Mouse (Mus musculus) frontal cortex, postnatal 36 days (tissue): ENCODE results near the gene Lamc2.
A peak's percentile ranks its signal among the peaks of the same experiment; 100 is the strongest.

ENCODE experiments used
- DNase-seq, 2 experiments: peaks; one replicate each; pipeline ENCODE4 v3.0.0; 2022; ENCODE audit warnings: low spot score in 2 of 2

Lamc2 gene

DNA sequence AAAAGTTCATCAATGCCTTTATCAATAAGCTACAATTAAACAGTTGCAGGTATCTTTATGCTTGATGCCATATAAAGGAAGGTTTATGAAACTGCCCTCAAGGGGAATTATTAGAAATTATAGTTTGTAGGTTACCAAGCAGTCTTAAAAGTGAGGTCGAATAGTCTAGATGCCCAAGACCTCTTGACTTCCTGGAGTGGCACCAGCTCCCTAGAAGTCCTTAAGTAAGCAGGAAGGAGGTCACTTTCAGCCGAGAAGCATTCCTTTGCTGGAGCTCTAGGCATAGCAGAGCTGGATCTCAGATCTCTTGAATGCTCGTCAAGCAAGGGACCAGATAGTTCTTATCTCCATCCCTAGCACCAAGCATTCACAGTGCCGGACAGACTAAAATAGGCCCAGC lies 58.6 kb downstream of the Lamc2 start:
- DNase-seq, result no peak

DNA sequence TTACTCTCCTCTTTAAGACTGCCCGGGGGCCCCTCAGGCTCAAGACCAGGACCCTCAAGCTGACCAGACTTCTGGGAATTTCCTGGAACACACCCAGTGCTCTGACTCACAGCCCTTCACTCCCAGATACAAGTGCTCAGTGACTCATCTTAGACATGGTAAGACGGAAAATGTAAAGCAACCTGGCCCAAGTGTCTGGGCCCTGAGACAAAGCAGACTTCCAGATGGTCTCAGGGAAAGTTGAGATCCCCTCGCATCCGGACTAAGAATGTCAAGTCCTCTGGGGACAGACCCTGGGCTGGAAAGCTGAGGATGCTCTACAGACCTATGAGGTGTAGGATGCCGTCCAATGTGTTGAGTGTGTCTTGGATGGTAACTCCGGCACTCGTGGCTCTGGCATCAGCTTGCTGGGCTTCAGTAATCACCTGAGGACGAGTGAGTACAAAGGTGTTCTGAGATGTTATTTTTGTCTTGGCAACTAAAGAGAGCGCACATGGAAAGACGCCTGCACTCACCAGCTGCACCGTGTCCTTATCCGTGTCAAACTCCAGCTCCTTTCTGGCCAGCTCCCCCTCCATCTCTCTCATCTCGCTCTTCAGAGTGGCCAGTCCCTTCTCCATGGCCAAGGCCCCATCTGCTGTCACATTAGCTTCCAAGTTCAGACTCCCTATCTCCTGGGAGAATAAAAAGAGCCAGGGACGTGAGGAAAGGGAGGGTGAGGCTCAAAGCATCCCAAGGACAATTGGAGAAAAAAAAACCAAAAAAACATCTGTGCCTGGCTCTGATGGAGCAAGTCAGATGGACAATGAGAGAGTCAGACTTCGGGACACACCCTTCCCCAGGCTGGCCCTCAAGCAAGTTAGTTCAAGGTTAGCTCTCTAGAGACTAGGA lies 59.5 kb downstream of the Lamc2 start:
- DNase-seq, result no peak

DNA sequence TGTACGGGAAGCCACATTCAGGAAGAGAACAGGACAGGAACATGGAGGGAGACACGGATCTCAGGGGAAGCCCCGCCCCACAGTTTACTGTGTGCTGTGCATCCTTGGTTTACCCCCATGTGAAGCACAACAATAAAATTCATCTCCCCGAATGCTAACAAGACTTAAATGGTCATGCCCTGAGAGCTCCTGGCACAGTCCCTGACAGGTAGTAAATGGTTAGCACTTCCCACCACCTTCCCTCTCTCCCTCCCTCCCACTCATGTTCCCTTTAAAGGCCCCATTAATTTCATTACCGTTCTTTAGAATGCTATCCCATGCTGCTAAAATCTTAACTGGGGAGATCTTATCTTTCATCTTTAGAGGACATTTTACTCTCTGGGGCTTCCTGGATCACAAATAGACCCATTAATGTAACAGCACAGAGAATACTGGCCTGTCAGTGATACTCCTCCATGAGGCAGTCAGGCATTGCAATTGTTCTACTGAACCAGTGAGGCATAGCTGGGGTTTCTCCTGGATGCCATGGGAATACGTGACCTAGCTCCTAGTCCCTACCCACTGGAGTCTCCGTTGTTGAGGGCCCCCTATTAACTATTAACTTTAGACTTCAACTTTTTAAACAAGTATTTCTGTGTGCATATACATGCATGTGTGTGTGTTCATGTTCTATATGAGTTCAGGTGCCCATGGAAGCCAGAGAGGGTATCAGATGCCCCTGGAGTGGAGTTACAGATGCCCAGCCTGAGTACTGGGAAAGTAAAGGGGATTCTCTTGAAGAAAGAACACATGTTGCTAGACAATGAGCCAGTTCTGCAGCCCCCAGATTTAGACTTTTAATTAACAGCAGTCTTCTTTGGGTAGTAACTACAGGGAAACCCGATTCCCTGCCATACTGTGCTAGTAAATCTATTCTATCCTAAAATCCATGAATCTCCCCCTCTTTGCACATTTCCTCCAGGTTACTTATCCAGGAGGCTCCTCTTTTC lies 60.7 kb downstream of the Lamc2 start:
- DNase-seq, result no peak

DNA sequence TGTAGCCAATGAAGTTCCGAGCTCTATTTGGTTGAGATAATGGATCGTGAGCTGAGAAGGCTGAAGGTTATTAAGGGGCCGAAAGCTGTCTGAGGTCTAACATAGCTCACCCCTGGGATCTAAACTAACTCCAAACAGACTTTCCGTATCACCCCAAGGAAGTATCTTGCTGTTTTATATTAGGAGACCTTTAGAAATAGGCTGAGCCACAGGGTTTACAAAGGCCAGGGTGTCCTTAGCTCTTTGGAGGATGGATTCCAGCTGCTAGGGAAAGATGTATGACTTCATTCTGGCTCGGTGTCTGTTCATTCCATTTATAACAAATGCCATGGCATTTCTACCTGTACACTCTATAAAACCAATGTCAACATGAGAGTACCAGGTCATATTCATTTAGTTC lies 61.7 kb downstream of the Lamc2 start:
- DNase-seq, result no peak

DNA sequence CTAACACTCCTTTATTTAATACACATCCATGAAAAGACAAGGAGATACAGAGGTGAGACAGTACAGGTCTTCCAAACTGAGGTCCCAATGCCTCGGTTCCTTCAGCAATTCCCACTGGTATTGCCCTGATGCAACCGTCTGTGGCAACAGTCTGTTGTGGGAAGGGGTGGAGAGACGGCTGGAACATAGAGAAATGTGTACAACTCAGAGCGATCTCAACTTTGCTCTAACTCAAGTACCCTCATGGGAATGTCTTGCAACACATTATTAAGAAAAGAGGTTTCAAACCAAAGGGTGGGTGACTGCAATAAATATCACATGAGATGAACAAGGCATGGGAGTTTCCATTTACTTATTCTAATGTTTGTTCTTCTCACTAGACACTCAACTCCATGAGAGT lies 63.5 kb downstream of the Lamc2 start:
- DNase-seq, result no peak

DNA sequence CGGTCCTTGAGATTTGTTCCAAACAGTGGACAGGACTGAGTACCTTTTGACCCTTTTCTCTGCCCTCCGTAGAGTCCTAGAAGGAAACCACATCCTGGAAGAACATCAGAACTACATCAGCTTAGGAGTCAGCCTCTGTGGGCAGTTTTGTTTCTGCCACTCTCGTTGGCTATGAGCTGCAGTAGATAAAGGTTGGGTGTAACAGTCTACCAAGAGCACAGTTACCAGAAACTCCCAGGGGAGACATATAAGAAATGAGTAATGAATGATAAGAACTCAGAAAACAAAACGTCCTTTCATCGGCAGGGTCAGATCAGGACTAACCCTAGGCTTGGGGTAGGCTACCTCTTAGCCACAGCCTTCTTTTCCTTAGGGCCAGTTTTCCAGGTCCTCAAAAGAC lies 64.9 kb downstream of the Lamc2 start:
- no peak for DNase-seq

DNA sequence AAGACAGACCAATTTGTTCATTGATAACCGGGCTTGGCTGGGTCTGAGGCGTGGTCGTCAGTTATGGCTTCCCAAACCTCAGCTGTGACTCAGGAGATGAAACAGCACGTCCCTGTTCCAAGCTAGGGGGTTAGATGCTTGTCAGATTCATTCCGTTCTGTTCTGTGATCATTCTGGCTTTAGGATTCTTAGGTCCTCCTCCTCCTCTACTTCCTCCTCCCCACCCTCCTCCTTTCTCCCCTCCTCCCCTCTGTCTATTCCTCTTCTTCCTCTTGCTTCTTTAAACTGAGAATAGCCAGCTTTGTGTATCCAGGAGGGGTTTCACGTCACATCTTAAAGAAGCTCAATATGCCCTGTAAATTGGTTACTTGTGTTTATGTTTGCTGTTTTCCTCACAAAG lies 65.7 kb downstream of the Lamc2 start:
- no peak for DNase-seq

DNA sequence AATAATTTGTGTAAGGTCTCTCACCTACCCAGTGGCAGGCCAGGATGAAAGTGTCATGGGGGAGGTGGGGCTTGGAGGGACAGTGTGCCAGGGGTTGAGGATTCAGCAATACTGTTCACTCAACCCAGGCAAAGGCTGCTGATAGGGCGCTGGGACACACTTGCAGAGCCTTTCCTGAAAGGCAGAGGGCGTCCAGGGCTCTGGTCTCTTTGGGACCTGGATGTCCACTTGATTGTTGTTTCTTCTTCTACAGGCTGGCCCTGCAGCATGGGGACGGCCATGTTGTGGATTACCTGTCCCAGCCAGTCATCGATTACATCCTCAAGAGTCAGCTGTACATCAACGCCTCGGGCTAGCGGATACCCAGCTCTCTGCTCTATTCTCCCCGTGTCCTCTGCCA lies 70.9 kb downstream of the Lamc2 start:
- no peak for DNase-seq

DNA sequence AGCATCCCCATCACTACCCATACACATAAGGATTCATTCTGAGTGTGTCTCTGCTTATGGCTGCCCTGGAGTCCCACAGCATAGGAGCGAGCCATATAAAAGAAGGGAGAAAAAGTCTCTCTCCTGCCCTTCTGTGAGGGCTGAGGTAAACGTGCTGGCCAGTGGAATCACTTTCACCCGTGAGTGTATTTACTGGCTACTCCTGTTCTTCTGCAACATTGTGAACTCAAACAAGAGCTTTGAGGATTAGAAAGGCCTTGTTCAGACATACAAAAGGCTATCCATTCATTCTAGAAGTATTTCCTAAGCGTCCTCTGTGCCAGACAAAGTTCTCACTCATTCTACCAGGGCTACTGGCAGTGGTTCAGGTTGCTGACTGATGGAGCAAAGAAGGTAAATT lies 74.7 kb downstream of the Lamc2 start:
- DNase-seq, result no peak

DNA sequence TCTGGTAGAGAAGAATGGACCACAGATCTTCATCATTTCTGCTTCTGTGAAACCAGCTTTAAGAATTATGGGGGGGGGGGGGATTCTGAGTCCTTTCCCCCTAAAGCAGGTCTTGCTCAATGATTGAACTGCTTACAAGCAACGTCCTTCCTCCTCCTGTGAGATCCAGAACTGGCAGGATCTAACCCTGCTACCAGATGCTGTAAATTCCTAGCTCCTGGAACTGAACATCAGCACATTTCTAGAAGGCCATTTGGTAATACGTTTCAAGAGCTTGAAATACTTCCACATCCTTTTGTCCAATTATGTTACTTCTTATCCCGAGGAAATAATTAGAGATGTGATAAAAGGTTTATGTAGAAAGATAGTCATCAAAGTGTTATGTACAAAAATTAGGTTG lies 76.4 kb downstream of the Lamc2 start:
- DNase-seq, result no peak

DNA sequence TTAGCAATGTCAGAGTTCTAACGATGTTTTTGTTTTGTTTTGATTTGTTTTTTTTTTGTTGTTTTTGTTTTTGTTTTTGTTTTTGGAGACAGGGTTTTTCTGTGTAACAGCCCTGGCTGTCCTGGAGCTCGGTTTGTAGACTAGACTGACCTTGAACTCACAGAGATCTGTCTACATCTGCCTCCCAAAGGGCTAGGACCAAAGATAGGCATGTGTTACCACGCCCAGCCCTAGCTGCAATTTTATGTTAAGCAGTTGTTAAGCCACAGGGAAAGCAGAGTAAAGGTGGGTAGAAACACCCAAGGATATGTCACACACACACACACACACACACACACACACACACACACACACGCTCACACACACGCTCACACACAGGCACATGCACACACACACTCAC lies 76.9 kb downstream of the Lamc2 start:
- no peak for DNase-seq

DNA sequence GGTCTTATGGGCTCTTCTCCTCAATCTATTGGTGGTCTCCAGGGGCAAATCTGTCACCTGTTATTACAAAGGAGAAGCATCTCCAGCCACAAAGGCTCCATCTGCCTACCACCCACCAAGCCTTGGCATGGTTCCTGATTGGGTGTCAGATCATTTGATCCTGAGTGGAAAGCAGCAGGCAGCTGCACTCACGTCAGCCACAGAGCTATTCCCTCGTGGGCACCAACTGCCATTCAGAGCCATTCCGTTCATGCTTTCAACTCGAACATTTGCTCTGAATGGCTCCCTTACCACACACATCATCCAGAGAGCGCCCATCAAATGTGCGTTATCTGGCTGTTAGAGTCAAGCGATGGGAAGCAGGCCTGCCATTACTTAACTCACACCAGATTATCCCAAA lies 78.4 kb downstream of the Lamc2 start:
- DNase-seq, result peak in 1 of 2 experiments; percentile 13

DNA sequence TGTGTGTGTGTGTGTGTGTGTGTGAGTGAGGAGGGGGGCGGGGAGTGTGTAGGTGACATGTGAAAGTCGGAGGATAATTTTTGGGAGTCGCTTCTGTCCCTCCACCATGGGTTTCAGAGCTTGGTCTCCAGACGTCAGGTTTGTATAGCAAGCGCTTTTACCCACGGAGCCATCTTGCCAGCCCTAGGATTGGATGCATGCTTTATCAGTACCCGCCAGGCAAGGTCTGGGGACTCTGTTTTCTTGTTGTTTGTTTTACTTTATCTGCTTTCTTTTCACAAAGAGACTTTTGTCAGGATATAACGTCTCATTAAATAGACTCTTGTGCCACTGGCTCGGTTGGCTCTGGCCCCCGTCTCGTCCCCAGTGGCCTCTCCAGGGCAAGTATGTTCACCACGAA lies 81.4 kb downstream of the Lamc2 start:
- DNase-seq, result no peak

DNA sequence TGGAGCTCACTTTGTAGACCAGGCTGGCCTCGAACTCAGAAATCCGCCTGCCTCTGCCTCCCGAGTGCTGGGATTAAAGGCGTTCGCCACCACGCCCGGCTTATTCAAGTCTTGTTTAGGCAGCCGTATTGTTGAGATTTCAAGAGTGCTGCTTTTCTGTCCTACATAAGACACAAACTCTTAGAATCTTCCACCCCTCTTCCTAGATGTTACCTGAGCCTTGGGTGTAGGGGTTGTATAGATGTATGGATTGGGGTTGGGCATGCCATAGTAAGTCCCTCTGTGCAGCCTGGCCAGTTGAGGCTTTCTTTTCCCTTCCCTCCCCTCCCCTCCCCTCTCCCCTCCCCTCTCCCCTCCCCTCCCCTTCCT lies 83.1 kb downstream of the Lamc2 start:
- no peak for DNase-seq

DNA sequence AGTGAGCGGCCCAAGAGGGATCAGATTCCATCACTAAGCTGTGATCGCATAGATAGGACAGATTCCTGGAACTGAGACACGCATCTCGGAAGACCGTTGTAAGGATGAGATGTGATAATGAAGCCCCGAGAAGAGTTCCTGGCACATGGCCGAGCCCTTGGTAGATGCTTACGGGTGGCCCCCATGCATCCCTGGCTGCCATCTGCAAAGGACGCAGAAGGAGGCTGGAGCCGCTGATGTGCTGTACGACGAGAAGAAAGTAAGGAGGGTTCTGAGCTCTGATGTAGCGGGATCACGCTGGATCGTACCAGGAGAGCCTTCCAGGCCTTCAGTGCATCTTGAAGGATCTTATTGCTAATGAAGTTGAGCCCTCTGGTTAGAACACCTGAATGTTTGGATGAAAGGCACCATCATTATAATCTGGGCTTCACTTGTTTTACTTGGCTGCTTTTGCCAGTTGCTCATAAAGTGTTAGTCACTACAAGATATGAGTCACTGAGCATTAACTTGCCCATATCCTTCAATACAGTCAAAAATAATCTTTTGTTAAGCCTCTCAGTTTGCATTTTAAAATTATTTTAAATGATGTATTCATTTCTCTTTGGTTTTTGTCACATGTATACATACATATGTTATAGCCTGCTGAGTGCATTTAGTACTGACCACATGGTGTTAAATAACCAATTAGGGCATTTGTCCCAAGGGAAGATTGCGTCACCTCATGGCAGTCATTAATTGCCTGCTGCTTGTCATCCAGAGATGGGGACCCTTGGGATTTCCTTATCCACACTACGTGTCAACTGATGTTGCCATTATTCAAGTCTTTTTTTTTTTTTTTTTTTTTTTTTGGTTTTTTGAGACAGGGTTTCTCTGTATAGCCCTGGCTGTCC lies 83.7 kb downstream of the Lamc2 start:
- DNase-seq, result no peak

DNA sequence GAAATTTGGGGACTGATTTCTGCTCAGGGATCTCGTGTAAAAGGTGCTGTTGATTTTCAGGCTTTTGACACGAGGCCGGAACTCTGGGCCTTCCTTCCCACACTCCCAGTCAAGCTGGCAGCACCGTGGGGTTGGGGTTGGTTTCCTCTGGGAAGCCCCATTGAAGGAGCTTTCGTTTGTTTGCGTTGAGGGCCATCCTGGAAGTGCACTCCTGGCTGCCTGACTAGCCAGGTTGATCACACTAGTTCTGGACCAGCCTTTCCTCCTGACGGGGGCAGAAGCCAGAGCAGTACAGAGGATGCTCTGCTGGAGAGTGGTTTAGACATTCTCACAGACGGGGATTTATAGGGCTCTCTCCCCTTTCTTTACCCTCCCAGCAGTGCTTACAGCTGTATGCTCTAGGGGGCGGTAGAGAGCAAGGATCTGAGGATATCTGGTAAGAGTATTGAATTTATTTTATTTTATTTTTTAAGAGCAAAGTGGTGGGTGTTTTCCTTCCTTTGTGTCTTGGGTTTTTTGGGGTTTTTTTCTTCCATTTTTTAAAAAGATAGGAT lies 84.8 kb downstream of the Lamc2 start:
- peak in 1 of 2 experiments; percentile 43 for DNase-seq

DNA sequence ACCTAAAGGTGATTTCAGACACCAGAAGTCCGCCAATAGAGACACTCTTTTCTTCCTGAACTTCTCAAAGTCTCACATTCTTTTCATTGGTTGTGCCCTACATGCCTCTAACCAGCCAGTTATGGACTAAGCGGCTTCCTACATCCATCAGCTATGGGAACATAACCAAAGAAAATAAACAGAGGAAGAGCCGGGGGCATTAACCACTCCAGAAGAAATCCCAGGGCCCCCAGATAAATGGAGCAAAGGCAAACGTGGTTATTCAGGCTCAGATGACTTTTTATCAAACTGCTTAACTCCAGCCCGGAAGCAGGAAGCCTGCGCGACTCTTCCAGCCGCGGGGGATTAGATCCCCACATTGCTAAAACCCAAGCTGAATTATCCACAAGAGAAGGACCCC lies 85.3 kb downstream of the Lamc2 start:
- DNase-seq, result no peak

DNA sequence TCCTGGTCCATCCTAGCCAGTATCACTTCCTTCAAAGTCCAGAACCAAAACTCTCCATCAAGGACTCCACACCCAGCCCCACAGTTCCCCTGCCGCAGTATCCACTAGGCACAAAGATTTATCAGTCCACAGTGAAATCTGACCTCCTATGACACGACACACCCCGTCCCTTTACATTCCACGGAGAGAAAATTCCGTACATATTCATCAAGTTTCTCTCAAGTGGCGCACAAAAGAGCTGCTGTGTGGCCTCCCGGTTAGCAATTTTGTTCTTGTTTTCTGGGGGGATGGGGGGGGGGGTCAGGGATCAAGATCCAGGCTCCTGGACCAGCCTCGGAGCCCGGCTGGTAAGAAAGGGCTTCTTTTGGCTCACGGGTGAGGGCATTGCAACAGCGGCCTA lies 87.7 kb downstream of the Lamc2 start:
- DNase-seq, result no peak

DNA sequence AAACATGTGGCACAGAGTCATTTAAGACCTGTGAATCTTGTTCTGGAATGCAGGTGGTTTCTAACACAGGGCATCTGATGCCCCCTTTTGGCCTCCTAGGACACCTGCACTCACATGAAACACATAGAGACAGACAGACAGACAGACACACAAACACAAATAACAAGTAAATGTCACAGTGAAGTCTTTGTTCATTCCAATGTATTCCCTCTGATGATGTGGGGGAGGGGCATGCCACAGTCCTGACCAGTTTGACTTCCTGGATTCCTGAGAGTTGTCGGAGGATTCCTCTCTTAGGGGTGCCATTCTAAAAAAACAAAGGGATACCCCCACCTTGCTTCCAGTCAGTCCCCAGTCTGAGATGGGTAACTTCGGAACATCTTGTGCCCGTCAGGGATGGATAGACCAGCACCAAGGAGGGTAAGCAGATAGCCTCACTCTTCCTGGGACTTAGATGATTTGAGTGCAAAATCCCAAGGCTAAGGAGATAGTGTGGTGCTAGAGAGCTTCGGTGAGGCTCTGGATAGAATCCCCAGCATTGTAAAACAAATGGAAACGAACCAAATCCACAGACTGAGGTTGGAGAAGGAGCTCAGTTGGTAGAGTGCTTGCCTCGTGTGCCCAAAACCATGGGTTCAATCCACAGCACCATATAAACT lies 89.1 kb downstream of the Lamc2 start:
- DNase-seq, result no peak

DNA sequence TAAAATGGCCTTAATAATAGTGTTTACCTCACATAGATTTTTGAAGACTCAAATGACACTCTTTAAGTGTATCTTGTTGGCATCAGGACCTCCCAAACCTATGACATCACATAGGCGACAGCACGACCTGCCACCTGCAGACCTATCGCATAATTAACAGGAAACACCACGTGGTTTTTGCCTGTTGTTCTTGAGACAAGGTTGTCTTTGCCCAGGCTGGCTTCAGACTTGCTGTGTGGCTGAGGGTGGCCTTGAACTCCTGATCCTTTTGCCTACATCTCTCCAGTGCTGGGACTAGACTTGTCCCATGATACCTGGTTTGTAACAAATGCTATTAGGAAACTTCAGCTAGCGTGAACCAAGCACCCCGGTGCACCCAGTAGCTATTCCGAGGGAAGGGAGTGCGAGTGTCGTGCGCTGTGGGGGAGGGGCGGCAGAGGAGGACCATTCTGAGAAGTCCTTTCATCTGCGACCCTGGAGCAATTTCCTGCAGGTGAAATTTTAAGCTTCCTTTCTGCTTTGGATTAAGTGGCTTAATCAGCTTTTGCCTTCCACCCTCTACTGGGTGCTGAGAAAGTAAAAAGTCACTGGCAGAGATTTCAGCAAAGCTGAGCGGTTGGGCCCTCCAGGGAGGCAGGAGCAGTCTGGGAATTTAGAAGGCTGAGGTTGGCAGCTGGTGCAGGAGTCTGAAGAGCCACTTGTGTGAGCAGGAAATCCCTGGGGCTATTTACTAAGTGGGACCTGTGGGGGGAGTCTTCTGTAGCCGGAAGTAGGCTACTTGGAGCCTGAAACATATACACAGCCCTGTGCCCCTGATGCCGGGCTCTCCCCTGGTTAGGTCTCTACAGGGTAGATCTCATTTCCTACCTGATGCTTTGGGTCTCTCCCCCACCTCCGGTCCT lies 90.2 kb downstream of the Lamc2 start:
- no peak for DNase-seq
